Mouse (Mus musculus): ENCODE results near the gene Olfr658. TPM values are rescaled to one million over a fixed set of nuclear protein-coding genes. Genes with fewer than 3 reads are reported as not detected.

Olfr658 gene
- total RNA-seq (2021): not detected
- long read RNA-seq, experiment 1: 0 reads
- long read RNA-seq, experiment 2: 0 reads

GRCm38 (mm10) chr7:104646841-104647482 is at the start of gene Olfr658:
Gene Olfr658, minus strand, starts transcription at chr7:104647305.
- intact Hi-C loops (cut with DNase I; ENCODE audit: low total_unique reads): no loop called here
- peak; percentile 3 for DNase-seq

- intact Hi-C loops (cut with DNase I; ENCODE audit: low total_unique reads): no loop called here
- DNase-seq: no peak
Measured at GRCm38 (mm10) chr7:104686201-104686600, 39.1 kb upstream of the Olfr658 start, which contains the start of gene Olfr661. Gene Olfr661, plus strand, starts transcription at chr7:104686501.

- no peak for DNase-seq
- intact Hi-C loops (cut with DNase I; ENCODE audit: low total_unique reads): no loop called here
Measured at GRCm38 (mm10) chr7:104666453-104666852, 19.3 kb upstream of the Olfr658 start, which contains the start of gene Olfr659. Gene Olfr659, plus strand, starts transcription at chr7:104666753.

GRCm38 (mm10) chr7:104624494-104624893 is 22.6 kb downstream of the Olfr658 start, which contains the start of gene Olfr657:
Gene Olfr657, plus strand, starts transcription at chr7:104624794.
- intact Hi-C loops (cut with DNase I; ENCODE audit: low total_unique reads): no loop called here
- no peak for DNase-seq

GRCm38 (mm10) chr7:104613655-104614054 is 33.5 kb downstream of the Olfr658 start, which contains the start of gene Olfr656:
Gene Olfr656, plus strand, starts transcription at chr7:104613955.
- no peak for DNase-seq
- intact Hi-C loops (cut with DNase I; ENCODE audit: low total_unique reads): no loop called here

- intact Hi-C loops (cut with DNase I; ENCODE audit: low total_unique reads): no loop called here
Measured at GRCm38 (mm10) chr7:104604727-104605126, 42.4 kb downstream of the Olfr658 start.

GRCm38 (mm10) chr7:104603173-104603572 is 43.9 kb downstream of the Olfr658 start:
- intact Hi-C loops (cut with DNase I; ENCODE audit: low total_unique reads): no loop called here
- peak; percentile 5 for DNase-seq

More at GRCm38 (mm10) chr7:104604727-104605126, 42.4 kb downstream of the Olfr658 start:
- DNase-seq: no peak

- intact Hi-C loops (cut with DNase I; ENCODE audit: low total_unique reads): no loop called here
- no peak for DNase-seq
Measured at GRCm38 (mm10) chr7:104601679-104602078, 45.4 kb downstream of the Olfr658 start, which contains the start of gene Olfr655. Gene Olfr655, minus strand, starts transcription at chr7:104601779.

Other genes with a start within 250 kb of the Olfr658 start
- under 1 TPM in 1 of 2 experiments, not detected in 1; 0.16 TPM for gene Trim30c, start 246.5 kb downstream of the Olfr658 start, total RNA-seq (2021)
- gene Trim30a, start 182.1 kb downstream of the Olfr658 start, total RNA-seq (2021): under 1 TPM; 0.72 to 0.80 TPM
- gene Trim30d, start 139.5 kb downstream of the Olfr658 start, total RNA-seq (2021): under 1 TPM; 0.49 to 0.51 TPM
- gene Olfr651, start 97.2 kb downstream of the Olfr658 start, total RNA-seq (2021): not detected
- not detected for gene Olfr652, start 86.4 kb downstream of the Olfr658 start, total RNA-seq (2021)
- not detected for gene Olfr653, start 70.0 kb downstream of the Olfr658 start, total RNA-seq (2021)
- gene Olfr654, start 60.3 kb downstream of the Olfr658 start, total RNA-seq (2021): not detected
- gene Olfr655, start 45.5 kb downstream of the Olfr658 start, total RNA-seq (2021): not detected
- gene Olfr656, start 33.4 kb downstream of the Olfr658 start, total RNA-seq (2021): not detected
- not detected for gene Olfr657, start 22.5 kb downstream of the Olfr658 start, total RNA-seq (2021)
- gene Olfr659, start 19.4 kb upstream of the Olfr658 start, total RNA-seq (2021): not detected
- gene Olfr661, start 39.2 kb upstream of the Olfr658 start, total RNA-seq (2021): not detected
- not detected for gene Usp17le, start 130.2 kb upstream of the Olfr658 start, total RNA-seq (2021)
- not detected for gene Usp17lb, start 195.3 kb upstream of the Olfr658 start, total RNA-seq (2021)
- not detected for gene Usp17la, start 209.7 kb upstream of the Olfr658 start, total RNA-seq (2021)
- gene Olfr665, start 230.7 kb upstream of the Olfr658 start, total RNA-seq (2021): not detected
- gene Olfr666, start 248.6 kb upstream of the Olfr658 start, total RNA-seq (2021): not detected

All from gastrocnemius, postnatal 14 days (tissue).